Mouse (Mus musculus): ENCODE measurements around the gene Hspb8. TPM values are rescaled to one million over a fixed set of nuclear protein-coding genes. Genes with fewer than 3 reads are reported as not detected.

Gene Hspb8
- total RNA-seq, 1 experiment from 2014 or later = not detected

Other genes with a start within 250 kb of the Hspb8 start
- 0.11 to 0.29 TPM in 2 of 3 replicates, not detected in the other for gene Ccdc60, start 133.9 kb downstream of the Hspb8 start, total RNA-seq (2017)
- gene Srrm4, start 169.0 kb upstream of the Hspb8 start, total RNA-seq (2017) = not detected in 3 replicates

Measured in monocyte, adult 5-6 weeks (primary cell).